Mouse (Mus musculus) cerebellum, adult 8-10 months (tissue): ENCODE data around the gene Rhbdf2.
A peak's percentile ranks its signal among the peaks of the same experiment; 100 is the strongest.
"Not testable (repeated sequence)": the region's sequence is repeated elsewhere in the genome, so short reads cannot be mapped to it uniquely, and the experiment has no call there.

Experiments used
- DNase-seq: peaks from one replicate; pipeline ENCODE4 v3.0.0; 2022

The Rhbdf2 gene

GRCm38 (mm10) chr11:116642681-116643578 is 16.1 kb upstream of the Rhbdf2 start:
- peak; percentile 97 for DNase-seq

GRCm38 (mm10) chr11:116641731-116642130 is 14.9 kb upstream of the Rhbdf2 start:
- no peak for DNase-seq

- no peak for DNase-seq
These were observed 14.3 kb upstream of the Rhbdf2 start for GRCm38 (mm10) chr11:116641168-116641567.

GRCm38 (mm10) chr11:116636607-116637006 is 9.8 kb upstream of the Rhbdf2 start:
- DNase-seq = not testable (repeated sequence)

GRCm38 (mm10) chr11:116632962-116633361 is 6.1 kb upstream of the Rhbdf2 start:
- DNase-seq = no peak

- no peak for DNase-seq
These were observed 3.5 kb upstream of the Rhbdf2 start for GRCm38 (mm10) chr11:116630171-116630965.

GRCm38 (mm10) chr11:116629472-116629871 is 2.7 kb upstream of the Rhbdf2 start:
- no peak for DNase-seq

- DNase-seq = peak; percentile 91
These were observed 1.9 kb upstream of the Rhbdf2 start for GRCm38 (mm10) chr11:116628712-116629111.

- DNase-seq = no peak
These were observed 527 bp upstream of the Rhbdf2 start for GRCm38 (mm10) chr11:116627072-116628020.

- peak; percentile 53 for DNase-seq
These were observed 1.5 kb downstream of the Rhbdf2 start for GRCm38 (mm10) chr11:116625081-116626000.

- no peak for DNase-seq
These were observed 2.5 kb downstream of the Rhbdf2 start for GRCm38 (mm10) chr11:116624131-116624832.

GRCm38 (mm10) chr11:116623281-116624124 is 3.3 kb downstream of the Rhbdf2 start:
- no peak for DNase-seq

- peak; percentile 75 for DNase-seq
These were observed 5.5 kb downstream of the Rhbdf2 start for GRCm38 (mm10) chr11:116621258-116621704.

GRCm38 (mm10) chr11:116620559-116621253 is 6.1 kb downstream of the Rhbdf2 start:
- no peak for DNase-seq

GRCm38 (mm10) chr11:116620073-116620472 is 6.7 kb downstream of the Rhbdf2 start:
- DNase-seq = no peak

GRCm38 (mm10) chr11:116619561-116619960 is 7.3 kb downstream of the Rhbdf2 start:
- no peak for DNase-seq

- DNase-seq = peak; percentile 50
These were observed 7.7 kb downstream of the Rhbdf2 start for GRCm38 (mm10) chr11:116619156-116619555.

- DNase-seq = no peak
These were observed 8.2 kb downstream of the Rhbdf2 start for GRCm38 (mm10) chr11:116618666-116619065.

GRCm38 (mm10) chr11:116617641-116618040 is 9.2 kb downstream of the Rhbdf2 start:
- DNase-seq = no peak
